Mouse (Mus musculus) cerebellum, adult (tissue): ENCODE measurements around the gene Hadha.
A peak's percentile ranks its signal among the peaks of the same experiment; 100 is the strongest.

ENCODE experiments used
- ATAC-seq: cut with Nextera tagmentation; 2 replicates; pipeline ENCODE4 v1.9.2; 2017; ENCODE audit warnings: mild to moderate bottlenecking, moderate library complexity, mixed read lengths; ENCODE audit not compliant: insufficient number of reproducible peaks, low FRiP score, low TSS enrichment

Gene Hadha

GRCm38 (mm10) chr5:30113881-30114760 is 40.8 kb downstream of the Hadha start:
- peak; percentile 43; the same call in 1 of the 2 replicates for ATAC-seq

- no peak for ATAC-seq
These were observed 42.4 kb downstream of the Hadha start for GRCm38 (mm10) chr5:30112533-30113068.

GRCm38 (mm10) chr5:30111771-30112170 is 43.2 kb downstream of the Hadha start:
- no peak for ATAC-seq

GRCm38 (mm10) chr5:30111126-30111525 is 43.8 kb downstream of the Hadha start:
- ATAC-seq = no peak

GRCm38 (mm10) chr5:30110371-30111060 is 44.4 kb downstream of the Hadha start:
- no peak for ATAC-seq

- ATAC-seq = no peak
These were observed 45.1 kb downstream of the Hadha start for GRCm38 (mm10) chr5:30109899-30110298.

- no peak for ATAC-seq
These were observed 46.7 kb downstream of the Hadha start for GRCm38 (mm10) chr5:30108233-30108632.

- ATAC-seq = no peak
These were observed 47.3 kb downstream of the Hadha start for GRCm38 (mm10) chr5:30107611-30108041.

- no peak for ATAC-seq
These were observed 47.8 kb downstream of the Hadha start for GRCm38 (mm10) chr5:30107186-30107585.

GRCm38 (mm10) chr5:30106756-30107155 is 48.2 kb downstream of the Hadha start:
- ATAC-seq = no peak

- ATAC-seq = no peak
These were observed 49.2 kb downstream of the Hadha start, which contains the start of gene 3110082J24Rik for GRCm38 (mm10) chr5:30105668-30106300. Gene 3110082J24Rik, minus strand, starts transcription at chr5:30106086.

- ATAC-seq = no peak
These were observed 49.9 kb downstream of the Hadha start, which contains the start of gene Garem2 for GRCm38 (mm10) chr5:30104841-30105667. Gene Garem2, plus strand, starts transcription at chr5:30105161.

GRCm38 (mm10) chr5:30104339-30104738 is 50.6 kb downstream of the Hadha start:
- no peak for ATAC-seq

- ATAC-seq = no peak
These were observed 51.6 kb downstream of the Hadha start for GRCm38 (mm10) chr5:30103340-30103739.

- ATAC-seq = no peak
These were observed 56.7 kb downstream of the Hadha start for GRCm38 (mm10) chr5:30098260-30098659.

- peak; percentile 31; the same call in 1 of the 2 replicates for ATAC-seq
These were observed 59.2 kb downstream of the Hadha start for GRCm38 (mm10) chr5:30095731-30096130.

GRCm38 (mm10) chr5:30094399-30094798 is 60.6 kb downstream of the Hadha start:
- no peak for ATAC-seq

GRCm38 (mm10) chr5:30092701-30093100 is 62.3 kb downstream of the Hadha start:
- no peak for ATAC-seq
